Mouse (Mus musculus) bone marrow, adult 2 months (tissue): Measurements from ENCODE around the gene Ppp3r1.

ENCODE experiments used
- CTCF ChIP-seq: fragments of 200-500 bp; IDR thresholded peaks from 2 replicates; pipeline ENCODE4 v1.5.1; 2011; ENCODE audit warnings: low read length, control low read depth; ENCODE audit not compliant: control insufficient read depth, insufficient read depth
- POLR2A ChIP-seq: fragments of 200-500 bp; IDR thresholded peaks from 2 replicates; pipeline ENCODE4 v1.6.1; 2011; ENCODE audit warnings: low read depth, mild to moderate bottlenecking, control low read depth, low read length, borderline replicate concordance; ENCODE audit not compliant: control insufficient read depth

- TF ChIP-seq CTCF (no peak), POLR2A (no peak)
Measured at GRCm38 (mm10) chr11:17112419-17113090, 46.5 kb upstream of the Ppp3r1 start.
